Mouse (Mus musculus) ovary, adult 10 weeks (tissue): ENCODE data around the gene Cltc. TPM values are rescaled to one million over a fixed set of nuclear protein-coding genes. Genes with fewer than 3 reads are reported as not detected.

Experiments
- polyA plus RNA-seq: library from polyadenylated mRNA; stranded (reverse); fragments of 350-450 nt; fragmentation: Illumina TruSeq; extraction: RNeasy Lipid Tissue Mini Kit (QIAGEN cat#74804); gene quantifications from one replicate; pipeline ENCODE4 v1.2.3, GENCODE M21; 2014

Cltc gene
- 432 TPM for polyA plus RNA-seq

GRCm38 (mm10) chr11:86757480-86758371, at the start of gene Cltc:
Gene Cltc (minus strand): TSS chr11:86757565.

GRCm38 (mm10) chr11:86683395-86684125, 73.8 kb downstream of the Cltc start, which contains the start of the genes Vmp1 and Ptrh2:
Gene Vmp1 (minus strand): TSS chr11:86683836.
Gene Ptrh2 (plus strand): TSS chr11:86683985.

Other genes with a start within 250 kb of the Cltc start
- 62.3 TPM for gene Rps6kb1, start 212.8 kb downstream of the Cltc start, polyA plus RNA-seq
- 7.4 TPM for gene Tubd1, start 212.6 kb downstream of the Cltc start, polyA plus RNA-seq
- 197 TPM for gene Vmp1, start 73.7 kb downstream of the Cltc start, polyA plus RNA-seq
- 31.0 TPM for gene Ptrh2, start 73.6 kb downstream of the Cltc start, polyA plus RNA-seq
- 198 TPM for gene Dhx40, start 50.2 kb upstream of the Cltc start, polyA plus RNA-seq
- 55.7 TPM for gene Ypel2, start 236.1 kb upstream of the Cltc start, polyA plus RNA-seq